Mouse (Mus musculus): ENCODE data around the gene Clint1.

Clint1 gene

DNA sequence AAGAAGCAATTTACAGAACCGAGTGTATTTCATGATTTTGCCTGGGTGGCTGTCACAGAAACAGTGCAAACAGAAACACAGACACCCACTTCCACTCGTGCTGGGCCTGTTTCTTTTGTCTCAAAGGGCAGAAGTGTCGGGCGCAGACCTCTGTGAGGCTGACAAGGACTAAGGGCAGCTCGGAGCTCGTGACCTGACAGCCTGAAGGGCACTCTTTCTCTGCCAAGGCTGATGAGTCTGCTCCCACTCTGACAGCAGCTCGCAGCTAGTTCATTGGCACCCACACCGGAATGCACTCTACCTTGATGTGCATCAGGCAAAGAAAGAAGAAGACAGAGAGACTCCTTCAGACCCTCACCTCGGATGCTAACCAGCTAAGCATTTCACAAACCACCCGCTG lies 77.7 kb downstream of the Clint1 start:
- DNase-seq (ENCODE audit: low read depth, low spot score) = no peak

DNA sequence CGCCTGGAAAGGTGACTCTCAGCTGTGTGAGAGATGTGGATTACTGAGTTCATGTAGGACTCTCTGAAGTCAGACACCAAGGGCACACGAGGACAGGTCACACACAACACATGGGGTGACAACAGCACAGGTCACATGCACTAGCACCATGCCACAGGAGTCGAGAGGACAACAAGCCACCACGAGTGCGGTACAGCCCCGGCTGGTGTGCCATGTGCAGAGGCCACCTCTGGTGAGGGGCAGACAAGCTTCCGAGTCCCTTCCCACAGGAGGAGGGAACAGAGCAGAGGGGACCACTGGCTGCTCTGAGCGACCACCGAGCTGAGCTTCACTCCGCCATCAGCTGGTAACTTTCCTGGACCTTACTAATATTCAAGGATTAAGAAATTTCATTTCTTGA lies 80.9 kb downstream of the Clint1 start:
- DNase-seq (ENCODE audit: low read depth, low spot score) = no peak

DNA sequence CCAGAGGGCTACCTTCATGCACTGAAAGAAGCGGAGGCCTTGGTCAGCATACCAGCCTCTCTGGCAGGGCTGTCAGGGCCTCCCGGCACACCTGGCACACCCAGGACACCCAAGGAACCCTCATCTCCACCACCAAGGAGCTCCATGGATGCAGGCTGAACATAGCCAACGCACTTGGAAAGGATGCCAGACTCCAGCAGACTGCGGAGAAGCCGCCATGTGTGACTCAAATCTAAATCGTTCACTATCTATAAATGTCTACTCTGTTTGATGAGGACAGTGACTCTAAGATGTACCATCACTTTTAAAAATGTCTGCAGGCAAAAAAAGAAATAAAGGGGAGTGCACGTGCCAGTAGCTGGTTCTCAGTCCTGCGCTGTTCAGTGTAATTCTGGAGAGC lies 85.6 kb downstream of the Clint1 start:
- no peak for DNase-seq (ENCODE audit: low read depth, low spot score)

DNA sequence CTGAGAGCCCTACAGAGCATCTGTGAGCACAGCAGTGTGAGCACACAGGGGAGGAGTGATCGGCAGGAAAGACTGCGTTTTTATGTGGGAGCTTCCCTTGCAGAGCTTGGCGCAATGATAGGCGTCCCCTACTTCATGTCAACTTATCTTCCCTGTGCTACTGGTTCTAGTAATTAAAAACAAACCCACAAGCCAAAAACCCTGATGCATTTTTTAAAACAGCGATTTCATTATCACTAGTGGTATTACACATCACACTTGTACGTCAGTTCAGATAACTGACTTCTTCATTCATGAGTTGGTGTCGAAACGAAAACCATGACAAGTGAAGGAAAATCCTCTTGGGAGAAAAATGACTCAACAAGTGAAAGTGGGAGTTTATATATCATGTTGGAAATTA lies 87.1 kb downstream of the Clint1 start:
- DNase-seq (ENCODE audit: low read depth, low spot score) = no peak

DNA sequence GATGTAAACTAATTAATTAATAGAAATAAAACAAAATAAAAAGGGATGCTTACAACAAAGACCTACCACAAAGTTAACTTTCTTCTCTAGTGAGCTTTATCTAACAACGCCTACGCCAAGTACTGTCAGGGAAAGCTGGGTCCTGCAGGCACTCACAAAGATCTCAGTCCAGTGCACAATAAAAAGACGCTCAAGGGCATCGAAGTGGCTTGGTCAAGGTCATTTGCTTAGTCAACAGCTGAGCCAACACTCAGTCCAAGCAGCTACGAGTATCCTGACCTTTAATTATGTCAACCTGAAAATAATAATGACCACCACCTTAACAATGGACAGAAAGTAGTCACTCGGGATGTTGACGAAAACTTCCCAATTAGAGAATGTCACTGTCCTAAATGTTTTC lies 90.4 kb downstream of the Clint1 start:
- no peak for DNase-seq (ENCODE audit: low read depth, low spot score)

DNA sequence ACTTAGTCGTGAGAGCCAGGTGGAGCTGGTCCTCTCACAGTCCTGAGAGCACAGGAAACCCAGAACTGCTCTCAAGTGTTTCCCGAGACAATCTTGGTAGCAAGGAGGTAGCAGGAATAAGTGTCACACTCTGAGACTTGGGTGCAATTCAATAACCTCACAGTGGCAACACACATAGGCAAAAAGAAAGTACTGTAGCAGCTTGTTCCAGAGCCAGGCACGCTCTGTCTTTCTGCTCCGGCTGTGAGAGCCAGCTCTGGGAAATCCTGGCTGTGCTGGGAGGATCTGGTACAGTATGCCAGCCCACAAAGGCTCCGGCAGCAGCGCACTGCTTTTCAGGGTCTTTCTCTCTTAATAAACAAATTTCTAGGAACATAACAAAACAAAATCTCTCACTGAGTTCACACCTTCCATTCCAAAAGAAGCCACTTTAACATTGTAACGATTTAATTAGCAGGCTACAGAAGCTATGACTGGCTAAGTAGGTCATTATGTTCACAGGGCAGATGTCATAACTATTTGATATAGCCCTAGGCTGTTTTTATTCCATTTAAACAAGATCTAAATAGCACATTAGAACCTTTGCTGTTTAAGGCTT lies 91.4 kb downstream of the Clint1 start:
- no peak for DNase-seq (ENCODE audit: low read depth, low spot score)

GRCm38 (mm10) chr11:45943891-45944642 lies 92.2 kb downstream of the Clint1 start:
- no peak for DNase-seq (ENCODE audit: low read depth, low spot score)

GRCm38 (mm10) chr11:45944643-45945156 lies 92.8 kb downstream of the Clint1 start, which contains the start of gene Lsm11:
Lsm11 (minus strand) TSS chr11:45944935.
- peak; percentile 92 for DNase-seq (ENCODE audit: low read depth, low spot score)

DNA sequence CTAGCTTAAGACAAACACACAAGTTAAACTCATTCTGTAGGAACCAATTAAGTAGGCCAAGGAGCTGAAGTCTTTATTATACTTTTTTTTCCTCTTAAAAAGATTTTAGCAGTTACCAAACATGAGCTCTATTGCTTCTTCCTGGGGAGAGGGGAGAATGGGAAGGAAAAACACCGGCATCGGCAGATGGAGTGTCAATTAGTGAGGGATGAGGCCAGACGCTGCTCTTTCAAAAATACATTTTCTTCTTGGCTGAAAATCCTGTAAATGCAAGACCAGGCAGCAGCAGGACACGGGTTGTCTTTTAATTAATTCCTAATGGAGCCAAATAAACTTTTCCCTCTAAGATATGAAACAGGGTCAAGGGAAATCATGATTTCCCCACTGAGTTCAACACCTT lies 94.9 kb downstream of the Clint1 start:
- DNase-seq (ENCODE audit: low read depth, low spot score) = no peak

DNA sequence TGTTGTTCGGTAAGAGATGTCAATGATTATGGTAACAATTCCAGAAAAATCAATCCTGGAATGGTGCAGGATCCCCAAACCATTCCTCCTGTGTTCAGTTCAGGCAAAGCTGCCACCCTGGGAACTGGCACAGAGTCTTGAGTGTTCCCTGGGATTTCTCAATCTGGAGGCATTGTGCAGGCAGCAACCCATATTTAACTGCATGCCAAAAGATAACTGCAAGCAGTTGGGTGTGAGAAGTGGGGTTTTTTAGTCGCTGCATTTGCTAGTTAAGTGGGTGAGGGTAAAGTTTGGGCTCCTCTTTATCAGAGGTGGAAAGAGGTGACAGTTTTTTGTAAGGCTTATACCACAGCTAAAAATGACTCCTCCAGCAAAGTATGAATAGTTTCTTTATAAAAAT lies 95.6 kb downstream of the Clint1 start:
- no peak for DNase-seq (ENCODE audit: low read depth, low spot score)

DNA sequence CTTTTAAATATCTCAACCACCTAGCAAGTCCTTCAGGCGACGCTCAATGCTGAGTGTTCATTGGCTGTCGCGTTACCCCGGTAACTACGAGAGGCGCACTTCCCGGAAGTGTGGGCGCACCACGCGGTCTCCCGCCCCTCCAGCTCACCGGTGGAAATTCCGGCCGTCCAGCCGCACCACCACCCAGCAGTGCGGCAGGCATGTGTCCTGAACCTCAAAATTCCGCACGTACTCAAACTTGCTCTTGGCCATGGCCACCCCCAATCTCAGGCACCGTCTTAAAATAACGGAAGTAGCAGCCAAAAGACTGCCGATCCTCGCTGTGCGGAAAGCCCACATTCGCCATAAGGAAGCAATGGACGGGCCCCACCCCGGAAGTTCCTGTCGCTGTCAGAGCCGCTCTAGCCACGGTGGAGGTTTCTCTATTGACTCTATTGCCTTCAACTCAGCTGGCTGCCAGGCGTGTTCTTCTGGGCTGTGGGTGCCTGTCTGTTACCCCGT lies 103.3 kb downstream of the Clint1 start, which contains the start of gene Thg1l:
Gene Thg1l, minus strand, starts transcription at position 368 of the 501 bp plus-strand sequence.
- DNase-seq (ENCODE audit: low read depth, low spot score) = peak; percentile 84

GRCm38 (mm10) chr11:45959598-45959997 lies 107.7 kb downstream of the Clint1 start:
- no peak for DNase-seq (ENCODE audit: low read depth, low spot score)

DNA sequence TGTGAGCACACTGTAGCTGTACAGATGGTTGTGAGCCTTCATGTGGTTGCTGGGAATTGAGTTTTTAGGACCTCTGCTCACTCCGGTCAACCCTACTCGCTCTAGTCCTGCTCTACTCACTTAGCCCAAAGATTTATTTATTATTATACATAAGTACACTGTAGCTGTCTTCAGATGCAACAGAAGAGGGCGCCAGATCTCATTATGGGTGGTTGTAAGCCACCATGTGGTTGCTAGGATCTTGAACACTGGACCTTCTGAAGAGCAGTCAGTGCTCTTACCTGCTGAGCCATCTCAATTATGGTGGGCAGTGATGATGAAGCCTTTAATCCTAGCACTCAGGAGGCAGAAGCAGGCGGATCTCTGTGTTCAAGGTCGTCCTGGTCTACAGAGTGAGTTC lies 108.2 kb downstream of the Clint1 start:
- DNase-seq (ENCODE audit: low read depth, low spot score) = no peak
